Mouse (Mus musculus) liver, embryonic 14.5 days (tissue): ENCODE measurements around the gene Pald1. TPM values are rescaled to one million over a fixed set of nuclear protein-coding genes. Genes with fewer than 3 reads are reported as not detected.

Experiments used
- ATAC-seq: fragments of 200-750 bp; cut with Nextera tagmentation; 2 replicates; pipeline ENCODE4 v1.8.0; 2017; ENCODE audit warnings: moderate number of reproducible peaks, mild to moderate bottlenecking, moderate library complexity; ENCODE audit not compliant: insufficient read depth
- DNase-seq, 3 experiments: peaks; one replicate each; pipeline ENCODE4 v3.0.0-alpha.2; 2012 to 2013; ENCODE audit warnings: low read depth in 3 of 3, low spot score in 3 of 3
- H3K27ac ChIP-seq: fragments of 300-500 bp; sonication (generic); 2 replicates; pipeline ENCODE4 v1.5.1; 2014; ENCODE audit warnings: moderate library complexity, mild to moderate bottlenecking, control low read depth, inconsistent platforms
- H3K27me3 ChIP-seq: fragments of 300-500 bp; sonication (generic); 2 replicates; pipeline ENCODE4 v1.6.1; 2014; ENCODE audit warnings: mild to moderate bottlenecking, low read length, moderate library complexity; ENCODE audit not compliant: control insufficient read depth, insufficient read depth
- H3K36me3 ChIP-seq: fragments of 300-500 bp; sonication (generic); replicated peaks from 2 replicates; pipeline ENCODE4 v1.6.1; 2014; ENCODE audit warnings: low read depth; ENCODE audit not compliant: control insufficient read depth, insufficient read depth
- H3K4me1 ChIP-seq, 2 experiments: fragments of 200-500 bp in 1 of 2; fragments of 300-500 bp in 1 of 2; sonication (generic) in 1 of 2; replicated peaks; 2 replicates each; pipeline ENCODE4 v1.6.1; 2012 to 2014; ENCODE audit warnings: antibody characterized with exemption in 1 of 2, inconsistent platforms in 1 of 2, low read length in 1 of 2; ENCODE audit not compliant: control insufficient read depth in 2 of 2, insufficient read depth in 2 of 2
- H3K4me2 ChIP-seq: fragments of 300-500 bp; sonication (generic); 2 replicates; pipeline ENCODE4 v1.6.1; 2014; ENCODE audit warnings: low read depth, mild to moderate bottlenecking, control low read depth, moderate library complexity
- H3K4me3 ChIP-seq, 2 experiments: fragments of 200-500 bp in 1 of 2; fragments of 300-500 bp in 1 of 2; sonication (generic) in 1 of 2; 2 replicates each; pipeline ENCODE4 v1.5.1; 2012 to 2014; ENCODE audit warnings: low read depth in 2 of 2, low read length in 2 of 2, mild to moderate bottlenecking in 2 of 2, control low read depth in 1 of 2, inconsistent platforms in 1 of 2, moderate library complexity in 1 of 2; ENCODE audit not compliant: insufficient read depth in 1 of 2
- H3K9ac ChIP-seq: fragments of 300-500 bp; sonication (generic); replicated peaks from 2 replicates; pipeline ENCODE4 v1.6.1; 2014; ENCODE audit warnings: mild to moderate bottlenecking, control low read depth, moderate library complexity
- H3K9me3 ChIP-seq: fragments of 300-500 bp; sonication (generic); 2 replicates; pipeline ENCODE4 v1.6.1; 2016; ENCODE audit warnings: low read length, mixed read lengths; ENCODE audit not compliant: control insufficient read depth
- CTCF ChIP-seq: IDR thresholded peaks from 2 replicates; pipeline ENCODE4 v1.5.1; 2016; ENCODE audit warnings: antibody characterized with exemption, low read depth, control low read depth
- EP300 ChIP-seq: IDR thresholded peaks from 2 replicates; pipeline ENCODE4 v1.6.1; 2016; ENCODE audit warnings: antibody characterized with exemption, low read depth
- WGBS: fragments of 180-500 bp; shearing (Covaris S2); extraction: QIAGEN DNeasy Blood & Tissue Kit; methylation state at CpG from one replicate; pipeline ENCODE4 v1.1.7; 2014; ENCODE audit not compliant: insufficient replicate concordance; 5-methylcytosine and 5-hydroxymethylcytosine counted together
- polyA plus RNA-seq, 2 experiments: library from polyadenylated mRNA; depleted of rRNA in 1 of 2; stranded (reverse) in 1 of 2; unstranded in 1 of 2; fragments of >200 nt; fragmentation: Nextera tagmentation in 1 of 2; extraction: Ambion mirVana in 1 of 2; gene quantifications; 2 replicates each; pipeline versions ENCODE4 v1.2.1 to v1.2.3; 2012 to 2014

Pald1 gene
- polyA plus RNA-seq, 2 experiments = 4.0 to 4.4 TPM

DNA sequence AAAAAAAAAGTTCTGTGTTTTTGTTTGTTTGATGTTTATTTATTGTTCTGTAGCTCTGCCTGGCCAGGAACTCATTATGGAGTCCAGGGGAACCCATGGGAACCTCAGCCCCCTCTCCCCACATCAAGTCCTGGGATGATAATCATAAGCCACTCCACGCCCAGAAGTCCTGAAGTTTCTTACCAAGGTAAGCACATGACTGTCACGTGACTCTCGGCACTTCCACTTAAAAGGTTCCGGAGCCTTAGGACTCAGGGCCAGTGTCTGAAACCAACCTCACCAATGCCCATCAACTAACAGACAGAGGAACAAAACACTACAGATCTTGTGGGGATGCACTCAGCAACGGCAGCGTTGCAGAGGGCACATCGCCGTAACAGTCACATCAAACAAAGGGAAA lies 23.9 kb downstream of the Pald1 start:
- Histone ChIP-seq H3K36me3 (no peaks in the 10 kb centered on the region), H3K4me2 (no peak overlapping the region), H3K9me3 (no peaks in the 10 kb centered on the region), H3K4me1 (no peaks in the 10 kb centered on the region), H3K4me3 (no peak overlapping the region), H3K9ac (no peak overlapping the region), H3K27ac (no peak overlapping the region), H3K27me3 (no peaks in the 10 kb centered on the region)
- TF ChIP-seq EP300 (no peak), CTCF (no peak)
- no peak for ATAC-seq
- 80% methylated on average over 8 of the region's 8 CpGs for WGBS
- no peak for DNase-seq

DNA sequence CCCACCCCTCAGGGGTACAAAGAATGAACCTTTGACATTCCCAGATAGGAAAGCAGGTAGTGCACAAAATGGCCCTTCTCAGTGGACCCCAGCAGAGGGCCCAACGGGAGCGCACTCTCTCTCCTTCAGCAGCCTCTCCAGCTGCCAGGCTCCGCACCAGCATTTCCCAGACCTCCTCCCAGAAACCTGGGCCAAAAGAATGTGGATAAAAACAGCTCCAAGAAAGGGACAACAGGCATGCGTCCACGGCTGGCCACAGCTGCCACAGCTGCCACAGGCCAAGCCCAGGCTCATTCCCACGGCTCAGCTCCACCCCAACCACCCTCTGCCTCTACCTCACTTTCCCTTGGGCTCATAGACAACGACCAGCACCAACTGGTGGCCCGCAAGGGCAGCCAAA lies 25.7 kb downstream of the Pald1 start:
- Histone ChIP-seq H3K36me3 (no peaks in the 10 kb centered on the region), H3K9ac (no peak overlapping the region), H3K27me3 (no peaks in the 10 kb centered on the region), H3K27ac (no peak overlapping the region), H3K4me1 (no peaks in the 10 kb centered on the region), H3K4me3 (no peak overlapping the region), H3K4me2 (no peak overlapping the region), H3K9me3 (no peaks in the 10 kb centered on the region)
- DNase-seq (no peak), ATAC-seq (no peak)
- WGBS = 56% methylated on average over 8 of the region's 8 CpGs
- no peak for TF ChIP-seq CTCF
- no peak for TF ChIP-seq EP300

DNA sequence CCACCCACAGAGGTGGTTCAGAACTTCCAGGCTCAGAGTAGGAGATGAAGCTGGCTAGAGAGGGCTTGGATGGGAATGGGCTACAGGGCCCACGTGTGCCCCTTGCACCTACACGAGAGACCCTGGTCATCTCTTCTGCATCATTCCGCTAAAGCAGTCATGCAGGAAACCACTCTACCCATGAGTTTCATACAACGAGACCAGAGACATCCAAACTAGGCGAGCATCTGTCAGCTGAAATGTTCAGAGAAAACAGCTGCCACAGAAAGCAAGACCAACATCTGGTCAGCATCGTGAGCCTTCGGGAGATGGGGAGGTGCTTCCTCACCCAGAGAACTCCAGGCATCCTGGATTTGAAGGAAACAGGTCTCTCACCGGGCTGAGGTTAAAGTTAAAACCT lies 26.8 kb downstream of the Pald1 start:
- no peak overlapping the region for H3K4me2 ChIP-seq
- H3K4me3 ChIP-seq = no peak overlapping the region
- no peaks in the 10 kb centered on the region for H3K36me3 ChIP-seq
- TF ChIP-seq CTCF (no peak), EP300 (no peak)
- DNase-seq = no peak
- no peaks in the 10 kb centered on the region for H3K27me3 ChIP-seq
- no peaks in the 10 kb centered on the region for H3K9me3 ChIP-seq
- no peak overlapping the region for H3K27ac ChIP-seq
- WGBS = 73% methylated on average over 8 of the region's 8 CpGs
- no peak for ATAC-seq
- H3K4me1 ChIP-seq = no peaks in the 10 kb centered on the region
- no peak overlapping the region for H3K9ac ChIP-seq

DNA sequence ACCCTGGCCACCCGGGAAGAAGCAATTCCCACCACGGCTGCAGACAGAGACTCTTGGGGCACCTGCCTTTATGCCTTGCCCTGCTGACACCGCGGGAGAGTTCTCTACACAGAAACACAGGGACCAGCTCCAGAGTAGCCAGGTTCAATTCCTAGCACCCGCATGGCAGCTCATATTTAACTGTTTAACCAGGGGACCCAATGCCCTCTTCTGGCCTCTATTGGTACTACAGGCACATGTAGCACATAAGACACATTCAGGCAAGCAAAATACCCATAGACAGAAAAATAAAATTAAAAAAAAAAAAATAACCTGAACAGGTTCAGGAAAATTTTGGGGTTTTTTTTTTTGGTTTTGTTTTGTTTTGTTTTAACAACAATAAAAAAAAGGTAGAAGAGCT lies 27.2 kb downstream of the Pald1 start:
- no peak for DNase-seq

DNA sequence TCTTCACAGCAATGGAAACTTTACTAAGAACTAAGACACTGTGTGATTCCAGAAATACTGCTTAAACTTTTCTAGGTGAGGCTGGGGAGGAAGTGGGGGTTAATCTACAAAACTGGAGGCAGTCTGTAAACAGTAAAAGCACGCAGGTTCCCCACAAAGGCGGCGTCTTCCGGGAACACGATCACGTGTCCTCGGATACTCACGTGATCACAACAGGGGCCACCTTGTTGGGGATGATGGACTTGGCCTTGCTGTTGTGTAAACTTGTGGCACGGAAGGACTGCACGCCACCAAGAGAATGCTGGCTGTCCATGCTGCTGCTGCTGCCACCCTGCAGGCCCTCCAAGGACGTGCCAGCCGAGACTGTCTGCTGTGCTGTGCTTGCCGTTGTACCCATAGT lies 27.7 kb downstream of the Pald1 start:
- Histone ChIP-seq H3K27ac (no peak overlapping the region), H3K4me3 (no peak overlapping the region), H3K9ac (no peak overlapping the region), H3K36me3 (no peaks in the 10 kb centered on the region), H3K27me3 (no peaks in the 10 kb centered on the region), H3K4me2 (no peak overlapping the region), H3K9me3 (no peaks in the 10 kb centered on the region), H3K4me1 (no peaks in the 10 kb centered on the region)
- 79% methylated on average over 13 of the region's 13 CpGs for WGBS
- DNase-seq = no peak
- no peak for ATAC-seq
- no peak for TF ChIP-seq EP300
- no peak for TF ChIP-seq CTCF

More for the DNA sequence above, 27.2 kb downstream of the Pald1 start:
- no peak overlapping the region for H3K4me2 ChIP-seq
- H3K27ac ChIP-seq = no peak overlapping the region
- H3K9me3 ChIP-seq = no peaks in the 10 kb centered on the region
- no peak overlapping the region for H3K4me3 ChIP-seq
- no peaks in the 10 kb centered on the region for H3K4me1 ChIP-seq
- no peaks in the 10 kb centered on the region for H3K27me3 ChIP-seq
- WGBS = 85% methylated on average over 5 of the region's 5 CpGs
- TF ChIP-seq CTCF (peak; percentile 52), EP300 (no peak)
- H3K36me3 ChIP-seq = no peaks in the 10 kb centered on the region
- no peak for ATAC-seq
- H3K9ac ChIP-seq = no peak overlapping the region
